Mouse (Mus musculus) intestine, embryonic 14.5 days (tissue): ENCODE measurements around the gene Gm45062. TPM values are rescaled to one million over a fixed set of nuclear protein-coding genes. Genes with fewer than 3 reads are reported as not detected.
A peak's percentile ranks its signal among the peaks of the same experiment; 100 is the strongest.

Experiments
- ATAC-seq: fragments of 200-750 bp; cut with Nextera tagmentation; replicated peaks from 2 replicates; pipeline ENCODE4 v1.8.0; 2017; ENCODE audit warnings: low read depth, moderate number of reproducible peaks, moderate TSS enrichment, moderate library complexity; ENCODE audit not compliant: low FRiP score, low TSS enrichment
- DNase-seq: peaks from one replicate; pipeline ENCODE4 v3.0.0-alpha.2; 2018; ENCODE audit warnings: low spot score
- H3K27ac ChIP-seq: fragments of 300-500 bp; sonication (generic); 2 replicates; pipeline ENCODE4 v1.5.1; 2014; ENCODE audit warnings: low read depth, mild to moderate bottlenecking, control low read depth
- H3K27me3 ChIP-seq: fragments of 300-500 bp; sonication (generic); replicated peaks from 2 replicates; pipeline ENCODE4 v1.6.1; 2014; ENCODE audit warnings: low read length, control low read depth; ENCODE audit not compliant: control insufficient read depth, insufficient read depth
- H3K36me3 ChIP-seq: fragments of 300-500 bp; sonication (generic); 2 replicates; pipeline ENCODE4 v1.6.1; 2014; ENCODE audit warnings: low read length, control low read depth; ENCODE audit not compliant: control insufficient read depth, insufficient read depth
- H3K4me1 ChIP-seq: fragments of 300-500 bp; sonication (generic); replicated peaks from 2 replicates; pipeline ENCODE4 v1.6.1; 2014; ENCODE audit warnings: low read length, control low read depth, mixed read lengths; ENCODE audit not compliant: control insufficient read depth, insufficient read depth
- H3K4me2 ChIP-seq: fragments of 300-500 bp; sonication (generic); 2 replicates; pipeline ENCODE4 v1.6.1; 2014; ENCODE audit warnings: low read length
- H3K4me3 ChIP-seq: fragments of 300-500 bp; sonication (generic); 2 replicates; pipeline ENCODE4 v1.5.1; 2014; ENCODE audit warnings: low read depth, low read length, control low read depth, mixed read lengths
- H3K9ac ChIP-seq: fragments of 300-500 bp; sonication (generic); 2 replicates; pipeline ENCODE4 v1.6.1; 2014; ENCODE audit warnings: mild to moderate bottlenecking, low read length
- H3K9me3 ChIP-seq: fragments of 300-500 bp; sonication (generic); 2 replicates; pipeline ENCODE4 v1.6.1; 2016; ENCODE audit warnings: low read length, control low read depth; ENCODE audit not compliant: control insufficient read depth
- WGBS: fragments of 180-500 bp; shearing (Covaris S2); extraction: QIAGEN DNeasy Blood & Tissue Kit; methylation state at CpG from one replicate; pipeline ENCODE4 v1.1.7; 2014; 5-methylcytosine and 5-hydroxymethylcytosine counted together
- polyA plus RNA-seq: library from polyadenylated mRNA; unstranded; fragments of >200 nt; fragmentation: Nextera tagmentation; extraction: Ambion mirVana; gene quantifications from 2 replicates; pipeline ENCODE4 v1.2.1, GENCODE M21; 2014

The Gm45062 gene
- polyA plus RNA-seq, 1 experiment from 2014 or later: 8.6 TPM

GRCm38 (mm10) chr6:8498961-8499360, 239.7 kb downstream of the Gm45062 start:
- no peak overlapping the region for H3K4me3 ChIP-seq
- 90% methylated on average over 3 of the region's 3 CpGs for WGBS
- DNase-seq (no peak), ATAC-seq (no peak)
- no peaks in the 10 kb centered on the region for H3K4me1 ChIP-seq
- H3K36me3 ChIP-seq: no peaks in the 10 kb centered on the region
- no peaks in the 10 kb centered on the region for H3K27me3 ChIP-seq
- H3K27ac ChIP-seq: no peak overlapping the region
- H3K4me2 ChIP-seq: no peak overlapping the region
- H3K9me3 ChIP-seq: no peaks in the 10 kb centered on the region
- no peak overlapping the region for H3K9ac ChIP-seq

GRCm38 (mm10) chr6:8503953-8504352, 244.7 kb downstream of the Gm45062 start:
- 45% methylated on average over 3 of the region's 3 CpGs for WGBS
- Histone ChIP-seq H3K9me3 (no peaks in the 10 kb centered on the region), H3K4me2 (no peak overlapping the region), H3K4me1 (no peaks in the 10 kb centered on the region), H3K9ac (no peak overlapping the region), H3K4me3 (no peak overlapping the region), H3K27ac (no peak overlapping the region), H3K36me3 (no peaks in the 10 kb centered on the region), H3K27me3 (no peaks in the 10 kb centered on the region)
- ATAC-seq: no peak
- no peak for DNase-seq

GRCm38 (mm10) chr6:8504521-8505228, 245.4 kb downstream of the Gm45062 start:
- Histone ChIP-seq H3K27me3 (no peaks in the 10 kb centered on the region), H3K36me3 (no peaks in the 10 kb centered on the region), H3K4me3 (no peak overlapping the region), H3K9me3 (no peaks in the 10 kb centered on the region), H3K27ac (no peak overlapping the region), H3K9ac (no peak overlapping the region), H3K4me2 (no peak overlapping the region), H3K4me1 (no peaks in the 10 kb centered on the region)
- 83% methylated on average over 6 of the region's 6 CpGs for WGBS
- DNase-seq (no peak), ATAC-seq (no peak)

- H3K27ac ChIP-seq: no peak overlapping the region
- ATAC-seq: no peak
Observed at GRCm38 (mm10) chr6:8506631-8507030, 247.4 kb downstream of the Gm45062 start.

GRCm38 (mm10) chr6:8508883-8509536, 249.8 kb downstream of the Gm45062 start:
- ATAC-seq (peak; percentile 99), DNase-seq (peak; percentile 98)
- no peaks in the 10 kb centered on the region for H3K27me3 ChIP-seq
- peak overlapping the region; percentile 93 for H3K9ac ChIP-seq
- H3K36me3 ChIP-seq: no peaks in the 10 kb centered on the region
- peak overlapping the region; percentile 98 for H3K27ac ChIP-seq
- no peaks in the 10 kb centered on the region for H3K9me3 ChIP-seq
- peak overlapping the region; percentile 61 for H3K4me2 ChIP-seq
- H3K4me1 ChIP-seq: 0 out of 2 replicates have a peak, but pooled peaks cover 3% of the 10 kb centered on the region
- WGBS: under 1% methylated on average over 51 of the region's 56 CpGs
- H3K4me3 ChIP-seq: peak overlapping the region; percentile 70

More at GRCm38 (mm10) chr6:8506631-8507030, 247.4 kb downstream of the Gm45062 start:
- Histone ChIP-seq H3K4me2 (no peak overlapping the region), H3K4me3 (no peak overlapping the region), H3K4me1 (0 out of 2 replicates have a peak, but pooled peaks cover under 1% of the 10 kb centered on the region), H3K36me3 (no peaks in the 10 kb centered on the region), H3K27me3 (no peaks in the 10 kb centered on the region), H3K9ac (no peak overlapping the region), H3K9me3 (no peaks in the 10 kb centered on the region)
- DNase-seq: no peak

GRCm38 (mm10) chr6:8509551-8509950, 250.3 kb downstream of the Gm45062 start, which contains the start of gene Glcci1:
Gene Glcci1, plus strand, starts transcription at chr6:8509600.
- Histone ChIP-seq H3K27ac (peak within 1 kb of the TSS; percentile 98), H3K9ac (peak within 1 kb of the TSS; percentile 93), H3K9me3 (no peaks in the 10 kb centered on the region), H3K4me3 (peak within 1 kb of the TSS; percentile 70), H3K4me2 (peak within 1 kb of the TSS; percentile 61), H3K4me1 (0 out of 2 replicates have a peak, but pooled peaks cover 3% of the 10 kb centered on the region), H3K36me3 (no peaks in the 10 kb centered on the region), H3K27me3 (no peaks in the 10 kb centered on the region)
- under 1% methylated on average over 33 of the region's 69 CpGs for WGBS
- DNase-seq (no peak), ATAC-seq (peak; percentile 88)

- H3K4me1 ChIP-seq: 0 out of 2 replicates have a peak, but pooled peaks cover 3% of the 10 kb centered on the region
- no peaks in the 10 kb centered on the region for H3K27me3 ChIP-seq
- under 1% methylated on average over 68 of the region's 73 CpGs for WGBS
- H3K9ac ChIP-seq: peak overlapping the region; percentile 93
- H3K4me2 ChIP-seq: peak overlapping the region; percentile 61
- peak overlapping the region; percentile 98 for H3K27ac ChIP-seq
- no peaks in the 10 kb centered on the region for H3K36me3 ChIP-seq
- no peaks in the 10 kb centered on the region for H3K9me3 ChIP-seq
- no peak; the same call in none of the 2 replicates for ATAC-seq
- H3K4me3 ChIP-seq: peak overlapping the region; percentile 70
- peak; percentile 81 for DNase-seq
Observed at GRCm38 (mm10) chr6:8509961-8510863, 251.0 kb downstream of the Gm45062 start.

- no peaks in the 10 kb centered on the region for H3K9me3 ChIP-seq
- ATAC-seq: no peak
- peak overlapping the region; percentile 70 for H3K4me3 ChIP-seq
- H3K9ac ChIP-seq: peak overlapping the region; percentile 93
- DNase-seq: no peak
- H3K4me2 ChIP-seq: peak overlapping the region; percentile 61
- no peak overlapping the region for H3K27ac ChIP-seq
- H3K27me3 ChIP-seq: no peaks in the 10 kb centered on the region
- H3K4me1 ChIP-seq: 0 out of 2 replicates have a peak, but pooled peaks cover 3% of the 10 kb centered on the region
- 11% methylated on average over 7 of the region's 7 CpGs for WGBS
- H3K36me3 ChIP-seq: no peaks in the 10 kb centered on the region
Observed at GRCm38 (mm10) chr6:8510864-8511428, 251.7 kb downstream of the Gm45062 start.
